Mouse (Mus musculus) myocyte (in vitro differentiated cells): ENCODE measurements at regions not wholly inside any gene's neighbourhood (a gene's known extent, or its start where the extent isn't known, plus 50 kb on each side); places are given as distances from the start of the nearest gene placed in this dataset.
"Not testable (repeated sequence)": the region's sequence is repeated elsewhere in the genome, so short reads cannot be mapped to it uniquely, and the experiment has no call there.

Source experiments
- H3K27me3 ChIP-seq: one replicate; pipeline ENCODE4 v1.6.1; 2011; ENCODE audit not compliant: control insufficient read depth, insufficient read depth, insufficient read length
- H3K36me3 ChIP-seq: one replicate; pipeline ENCODE4 v1.6.1; 2011; ENCODE audit not compliant: control insufficient read depth, insufficient read depth
- H3K4me2 ChIP-seq: one replicate; pipeline ENCODE4 v1.6.1; 2011; ENCODE audit warnings: low read depth, control low read depth
- H3K4me3 ChIP-seq: one replicate; pipeline ENCODE4 v1.5.1; 2011; ENCODE audit warnings: mild to moderate bottlenecking, control low read depth, moderate library complexity
- H3K79me2 ChIP-seq: one replicate; pipeline ENCODE4 v1.6.1; 2011; ENCODE audit not compliant: control insufficient read depth, insufficient read depth
- H3ac ChIP-seq: one replicate; pipeline ENCODE4 v1.6.1; 2011; ENCODE audit not compliant: control insufficient read depth, insufficient read length
- CEBPB ChIP-seq: IDR thresholded peaks from 2 replicates; pipeline ENCODE4 v1.6.1; 2011; ENCODE audit warnings: mild to moderate bottlenecking, moderate library complexity; ENCODE audit not compliant: poor library complexity, insufficient read depth, severe bottlenecking
- E2F4 ChIP-seq: IDR thresholded peaks from one replicate; pipeline ENCODE4 v1.6.1; 2011; ENCODE audit warnings: mild to moderate bottlenecking, control low read depth, moderate library complexity; ENCODE audit not compliant: insufficient read depth
- MAX ChIP-seq: IDR thresholded peaks from one replicate; pipeline ENCODE4 v1.6.1; 2011; ENCODE audit warnings: low read depth, mild to moderate bottlenecking, control low read depth
- MYOD1 ChIP-seq, 3 experiments: IDR thresholded peaks; one replicate each; pipeline ENCODE4 v1.6.1; 2011; ENCODE audit warnings: control low read depth in 2 of 3, low read depth in 2 of 3, mild to moderate bottlenecking in 2 of 3, moderate library complexity in 1 of 3; ENCODE audit not compliant: insufficient read length in 2 of 3, control insufficient read depth in 1 of 3
- MYOG ChIP-seq, 3 experiments: IDR thresholded peaks; one replicate each; pipeline ENCODE4 v1.6.1; 2011; ENCODE audit warnings: control low read depth in 2 of 3, low read depth in 2 of 3, mild to moderate bottlenecking in 2 of 3; ENCODE audit not compliant: insufficient read length in 2 of 3, control insufficient read depth in 1 of 3, insufficient read depth in 1 of 3
- POLR2A ChIP-seq: IDR thresholded peaks from one replicate; pipeline ENCODE4 v1.6.1; 2011; ENCODE audit warnings: low read depth, mild to moderate bottlenecking, control low read depth, moderate library complexity; ENCODE audit not compliant: insufficient read length
- POLR2AphosphoS2 ChIP-seq: IDR thresholded peaks from one replicate; pipeline ENCODE4 v1.6.1; 2011; ENCODE audit warnings: low read depth, control low read depth; ENCODE audit not compliant: insufficient read length
- REST ChIP-seq: IDR thresholded peaks from one replicate; pipeline ENCODE4 v1.6.1; 2011; ENCODE audit warnings: mild to moderate bottlenecking, control low read depth, moderate library complexity; ENCODE audit not compliant: insufficient read depth, insufficient read length
- SRF ChIP-seq: IDR thresholded peaks from one replicate; pipeline ENCODE4 v1.6.1; 2011; ENCODE audit warnings: low read depth; ENCODE audit not compliant: control insufficient read depth, insufficient read length
- TCF12 ChIP-seq: IDR thresholded peaks from one replicate; pipeline ENCODE4 v1.6.1; 2011; ENCODE audit warnings: mild to moderate bottlenecking, control low read depth; ENCODE audit not compliant: poor library complexity, insufficient read depth, severe bottlenecking
- TCF3 ChIP-seq: IDR thresholded peaks from one replicate; pipeline ENCODE4 v1.6.1; 2011; ENCODE audit warnings: low read depth, control low read depth; ENCODE audit not compliant: insufficient read length
- USF1 ChIP-seq: IDR thresholded peaks from one replicate; pipeline ENCODE4 v1.6.1; 2011; ENCODE audit warnings: low read depth, mild to moderate bottlenecking, control low read depth, moderate library complexity

DNA sequence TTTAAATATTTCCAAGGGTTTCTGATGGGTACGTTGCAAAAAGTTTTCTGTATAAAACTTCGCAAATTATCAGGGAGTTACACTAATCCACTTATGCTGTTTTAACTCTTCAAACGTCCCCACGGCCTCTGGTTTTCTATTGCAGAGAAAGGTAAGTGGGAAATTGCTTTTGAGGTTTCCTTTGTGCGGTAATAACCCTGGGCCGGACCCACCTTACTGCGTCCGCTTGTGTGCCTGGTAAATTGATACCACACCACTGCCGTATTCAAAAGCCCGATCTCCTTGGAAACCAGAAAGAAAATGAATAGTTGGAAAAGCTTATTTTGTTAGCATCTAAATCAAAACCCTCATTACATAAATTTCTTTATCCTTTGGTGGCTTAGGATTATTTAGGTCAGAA, 167.0 kb upstream of the Kit start:
- TF ChIP-seq SRF, result no peak
- no peak for TF ChIP-seq CEBPB
- TF ChIP-seq MYOG (IDR thresholded peaks at IDR 0.05; ENCODE audit: control insufficient read depth in 1 of 3, insufficient read depth in 1 of 3, insufficient read length in 2 of 3, low read depth in 2 of 3), result no peak
- H3ac ChIP-seq, result no peak overlapping the region

DNA sequence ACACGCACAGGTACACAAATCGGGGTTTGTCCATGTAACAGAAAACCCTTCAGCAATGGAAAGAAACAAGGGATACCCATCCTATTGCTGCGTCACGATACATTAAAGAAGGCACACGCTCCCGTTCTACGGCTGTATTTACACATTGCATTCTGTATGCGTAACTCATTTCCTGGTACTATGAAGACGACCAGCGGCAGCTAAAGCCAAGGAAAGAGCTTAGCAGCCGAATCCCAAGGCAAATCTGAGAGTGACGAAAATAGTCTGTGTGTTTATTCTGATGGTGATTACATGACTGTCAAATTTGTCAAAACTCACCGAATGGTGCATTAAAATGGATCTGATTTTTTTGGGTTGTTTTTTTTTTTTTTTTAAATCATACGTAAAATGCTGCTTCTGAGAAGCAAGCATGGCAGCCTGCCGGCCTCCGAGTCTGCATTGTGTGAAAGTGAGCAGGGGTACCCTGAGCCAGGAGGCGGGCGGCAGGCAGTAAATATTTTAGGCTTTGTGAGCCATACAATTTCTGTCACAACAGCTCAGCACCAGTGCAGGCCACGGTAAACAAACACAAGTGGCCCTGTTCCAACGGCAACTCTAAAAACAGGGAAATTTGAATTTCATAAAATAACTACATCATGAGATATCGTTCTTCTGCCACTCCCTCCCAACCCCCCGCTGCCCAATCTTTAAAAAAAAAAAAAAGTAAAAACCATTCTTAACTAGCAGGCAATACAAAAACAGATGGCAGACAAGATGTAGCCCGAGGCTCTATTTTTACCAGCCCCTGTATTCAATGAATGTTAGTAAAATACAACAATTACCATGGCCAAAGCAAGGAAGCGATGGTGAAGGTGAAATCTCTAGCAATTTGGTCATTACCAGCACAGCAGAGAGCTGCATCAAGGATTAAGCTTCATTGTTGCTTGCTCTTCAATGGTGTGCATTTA, 164.2 kb upstream of the Kit start:
- Histone ChIP-seq H3K27me3 (no peaks in the 10 kb centered on the region), H3K79me2 (no peaks in the 10 kb centered on the region), H3K4me2 (no peak overlapping the region), H3K36me3 (no peaks in the 10 kb centered on the region), H3K4me3 (no peak overlapping the region), H3ac (no peak overlapping the region)
- TF ChIP-seq SRF, result no peak
- no peak for TF ChIP-seq TCF12
- TF ChIP-seq MYOD1 (IDR thresholded peaks at IDR 0.05; ENCODE audit: control insufficient read depth in 1 of 3, insufficient read length in 2 of 3, low read depth in 2 of 3), result no peak
- TF ChIP-seq MAX, result no peak
- no peak for TF ChIP-seq USF1
- no peak for TF ChIP-seq POLR2A
- no peak for TF ChIP-seq REST
- no peak for TF ChIP-seq E2F4
- TF ChIP-seq CEBPB, result no peak
- TF ChIP-seq TCF3, result no peak
- TF ChIP-seq MYOG (IDR thresholded peaks at IDR 0.05; ENCODE audit: control insufficient read depth in 1 of 3, insufficient read depth in 1 of 3, insufficient read length in 2 of 3, low read depth in 2 of 3), result no peak
- TF ChIP-seq POLR2AphosphoS2, result no peak

More for the DNA sequence above, 167.0 kb upstream of the Kit start:
- Histone ChIP-seq H3K79me2 (no peaks in the 10 kb centered on the region), H3K4me3 (no peak overlapping the region), H3K4me2 (no peak overlapping the region), H3K27me3 (peaks cover 8% of the 10 kb centered on the region), H3K36me3 (no peaks in the 10 kb centered on the region)

GRCm38 (mm10) chr5:75419282-75419681, 155.4 kb upstream of the Kit start:
- H3K4me2 ChIP-seq, H3K36me3 ChIP-seq, H3ac ChIP-seq, H3K27me3 ChIP-seq, H3K4me3 ChIP-seq, H3K79me2 ChIP-seq: not testable (repeated sequence)

- no peak overlapping the region for H3ac ChIP-seq
- H3K27me3 ChIP-seq, result no peaks in the 10 kb centered on the region
- H3K4me3 ChIP-seq, result no peak overlapping the region
- H3K79me2 ChIP-seq, result no peaks in the 10 kb centered on the region
- TF ChIP-seq USF1 (no peak), MYOG (IDR thresholded peaks at IDR 0.05; ENCODE audit: control insufficient read depth in 1 of 3, insufficient read depth in 1 of 3, insufficient read length in 2 of 3, low read depth in 2 of 3) (no peak), MAX (no peak), POLR2A (no peak), REST (no peak), E2F4 (no peak), TCF3 (no peak), POLR2AphosphoS2 (no peak), MYOD1 (IDR thresholded peaks at IDR 0.05; ENCODE audit: control insufficient read depth in 1 of 3, insufficient read length in 2 of 3, low read depth in 2 of 3) (no peak), CEBPB (no peak), TCF12 (no peak), SRF (no peak)
- no peak overlapping the region for H3K4me2 ChIP-seq
- H3K36me3 ChIP-seq, result no peaks in the 10 kb centered on the region
These were observed 141.8 kb upstream of the Kit start for GRCm38 (mm10) chr5:75432885-75433284.

- Histone ChIP-seq H3K4me3 (no peak overlapping the region), H3K79me2 (no peaks in the 10 kb centered on the region), H3K36me3 (no peaks in the 10 kb centered on the region), H3ac (no peak overlapping the region), H3K27me3 (no peaks in the 10 kb centered on the region), H3K4me2 (no peak overlapping the region)
- TF ChIP-seq TCF12, result no peak
- no peak for TF ChIP-seq TCF3
- TF ChIP-seq MYOG (IDR thresholded peaks at IDR 0.05; ENCODE audit: control insufficient read depth in 1 of 3, insufficient read depth in 1 of 3, insufficient read length in 2 of 3, low read depth in 2 of 3), result no peak
- TF ChIP-seq REST, result no peak
- no peak for TF ChIP-seq E2F4
- no peak for TF ChIP-seq CEBPB
- no peak for TF ChIP-seq USF1
- TF ChIP-seq POLR2A, result no peak
- TF ChIP-seq MAX, result no peak
- no peak for TF ChIP-seq MYOD1 (IDR thresholded peaks at IDR 0.05; ENCODE audit: control insufficient read depth in 1 of 3, insufficient read length in 2 of 3, low read depth in 2 of 3)
- TF ChIP-seq SRF, result no peak
- no peak for TF ChIP-seq POLR2AphosphoS2
These were observed 136.8 kb upstream of the Kit start for GRCm38 (mm10) chr5:75437924-75438323.
